Mouse (Mus musculus) cerebellum, adult 18-20 months (tissue): ENCODE data around the gene Slc38a1.

ENCODE experiments used
- DNase-seq, 2 experiments: peaks; one replicate each; pipeline ENCODE4 v3.0.0; 2021

Slc38a1 gene

DNA sequence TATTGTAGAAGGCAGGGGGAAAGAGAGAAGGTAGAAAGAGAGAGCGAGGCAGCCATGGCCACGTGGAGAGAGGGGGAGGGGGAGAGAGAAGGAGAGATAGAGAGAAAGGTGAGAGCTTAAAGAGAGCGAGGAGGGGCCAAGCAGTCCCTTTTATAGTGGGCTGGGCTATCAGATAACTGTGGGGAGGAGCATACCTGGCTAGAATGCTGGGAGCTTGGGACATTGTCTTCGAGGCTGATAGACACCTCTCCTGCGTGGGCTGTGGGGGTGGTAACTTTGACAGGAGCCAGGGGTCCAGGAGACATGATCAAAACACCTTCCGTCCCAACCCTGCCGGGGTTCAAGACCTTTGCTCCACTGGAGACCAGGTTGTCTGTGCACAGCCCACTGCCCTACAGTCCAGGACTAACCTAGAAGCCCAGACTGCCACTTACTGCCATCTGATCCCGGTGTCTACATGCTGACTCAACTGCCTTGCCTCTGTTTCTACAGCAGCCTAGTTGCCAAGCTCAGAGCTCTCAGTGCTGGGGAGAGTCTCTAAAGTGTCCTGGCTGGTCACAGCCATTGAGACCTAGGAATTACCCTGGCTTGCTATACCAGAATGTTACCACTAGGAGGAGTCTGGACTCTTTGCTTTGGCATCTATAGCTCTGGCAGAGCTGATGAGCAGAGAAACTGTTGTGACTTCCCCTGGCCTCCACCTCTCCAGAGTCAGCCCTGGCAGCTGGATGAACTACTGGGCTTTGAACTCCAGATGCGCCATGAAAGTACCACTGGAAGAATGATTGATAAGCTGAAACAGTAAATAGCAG is 90.9 kb downstream of the Slc38a1 start:
- DNase-seq, result peak; percentile 67 to 69

DNA sequence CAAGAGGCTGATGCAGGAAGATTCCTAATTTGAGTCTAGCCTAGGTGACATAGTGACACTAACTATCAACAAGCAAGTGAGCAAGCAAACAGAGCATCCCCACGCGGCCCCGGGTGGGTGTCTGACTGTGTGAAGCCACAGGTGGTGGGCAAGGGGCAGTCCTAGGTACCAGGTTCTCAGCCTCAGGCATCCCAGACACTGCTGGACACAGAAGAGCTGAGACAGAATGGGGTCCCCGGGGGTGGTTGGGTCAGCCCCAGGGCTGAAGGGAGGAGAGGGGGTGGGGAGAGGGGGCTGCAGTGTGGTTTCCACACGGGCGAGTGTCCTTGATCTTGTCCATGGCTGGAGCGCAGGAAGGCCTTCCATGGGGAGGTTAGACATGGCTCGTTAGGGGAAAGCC is 91.6 kb downstream of the Slc38a1 start:
- DNase-seq, result no peak

DNA sequence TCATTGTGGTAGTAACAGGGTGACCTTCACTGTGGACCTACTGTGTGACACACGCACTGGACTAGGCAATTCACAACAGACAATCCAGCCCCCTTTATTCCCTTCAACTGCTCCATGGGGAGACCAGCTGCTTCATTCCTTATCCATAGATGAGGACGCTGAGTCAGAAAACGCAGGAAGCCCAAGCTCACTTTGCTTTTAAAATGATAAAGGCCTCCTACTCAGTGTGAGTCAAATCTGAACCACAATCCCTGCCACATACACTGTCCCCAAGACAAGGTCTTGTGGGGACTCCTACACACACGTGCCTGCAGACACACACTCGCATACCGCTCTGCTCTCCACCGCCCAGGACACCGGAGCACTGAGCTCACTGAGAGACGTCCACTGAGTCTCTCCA is 94.3 kb downstream of the Slc38a1 start:
- no peak for DNase-seq

- DNase-seq, result peak in 1 of 2 experiments; percentile 10
These were observed 95.2 kb downstream of the Slc38a1 start for GRCm38 (mm10) chr15:96547256-96548195.

- peak; percentile 54 to 62 for DNase-seq
These were observed 99.4 kb downstream of the Slc38a1 start for GRCm38 (mm10) chr15:96543181-96543828.

DNA sequence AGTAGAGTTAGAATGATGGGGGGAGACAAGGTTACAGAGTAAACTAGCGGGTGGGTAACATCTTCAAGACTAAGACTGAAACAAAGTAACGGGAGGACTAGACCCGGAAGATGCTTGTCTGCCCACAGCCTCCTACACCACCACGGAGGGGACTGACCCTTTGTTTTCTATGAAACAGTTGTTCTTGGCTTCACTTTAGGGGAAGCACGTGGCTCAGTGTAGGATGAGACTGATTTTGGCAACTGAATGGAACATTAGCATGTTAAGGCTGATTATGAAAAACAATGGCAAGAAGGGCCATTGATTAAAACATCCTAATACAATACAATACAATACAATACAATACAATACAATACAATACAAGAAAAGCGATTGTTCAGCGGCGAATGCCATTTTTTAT is 100.6 kb downstream of the Slc38a1 start:
- no peak for DNase-seq

DNA sequence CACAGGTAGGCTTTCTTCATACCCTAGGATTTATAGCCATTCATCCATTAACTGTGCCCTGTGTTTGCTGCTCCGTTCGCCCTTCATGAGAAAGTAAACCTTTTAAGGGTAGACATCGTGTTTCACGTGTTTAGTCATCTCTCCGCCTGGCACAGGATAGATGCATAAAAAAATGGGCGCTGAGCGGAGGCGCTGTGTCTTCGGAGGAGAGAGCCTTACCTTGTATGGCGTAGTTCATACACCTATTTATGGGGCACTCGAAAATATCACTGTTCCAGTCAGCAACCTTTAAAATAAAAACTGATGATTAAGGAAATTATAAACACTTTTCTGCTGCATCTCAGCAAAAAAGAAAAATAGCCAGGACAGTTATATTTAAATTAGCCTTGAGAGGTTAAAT is 105.4 kb downstream of the Slc38a1 start:
- DNase-seq, result no peak

GRCm38 (mm10) chr15:96536412-96536811 is 106.3 kb downstream of the Slc38a1 start:
- no peak for DNase-seq

DNA sequence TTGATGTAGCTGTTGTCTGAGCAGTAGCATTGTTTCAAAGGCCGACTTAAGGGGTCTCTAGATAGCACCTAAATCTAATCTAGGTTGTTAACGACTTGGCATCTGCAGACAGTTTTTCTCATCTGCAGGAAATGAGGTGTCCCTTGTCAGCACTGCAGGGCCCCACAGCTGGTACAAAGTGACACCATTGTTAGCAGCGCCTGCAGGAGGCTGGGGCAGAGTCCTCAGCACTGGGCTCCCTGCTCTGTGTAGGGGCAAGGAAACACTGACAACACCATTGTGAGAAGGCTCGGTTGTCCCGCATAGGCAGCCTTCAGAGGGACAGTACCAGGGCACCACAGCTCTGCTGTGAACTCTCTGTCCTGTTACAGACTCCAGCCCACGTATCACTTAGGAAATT is 115.0 kb downstream of the Slc38a1 start:
- peak in 1 of 2 experiments; percentile 9 for DNase-seq

DNA sequence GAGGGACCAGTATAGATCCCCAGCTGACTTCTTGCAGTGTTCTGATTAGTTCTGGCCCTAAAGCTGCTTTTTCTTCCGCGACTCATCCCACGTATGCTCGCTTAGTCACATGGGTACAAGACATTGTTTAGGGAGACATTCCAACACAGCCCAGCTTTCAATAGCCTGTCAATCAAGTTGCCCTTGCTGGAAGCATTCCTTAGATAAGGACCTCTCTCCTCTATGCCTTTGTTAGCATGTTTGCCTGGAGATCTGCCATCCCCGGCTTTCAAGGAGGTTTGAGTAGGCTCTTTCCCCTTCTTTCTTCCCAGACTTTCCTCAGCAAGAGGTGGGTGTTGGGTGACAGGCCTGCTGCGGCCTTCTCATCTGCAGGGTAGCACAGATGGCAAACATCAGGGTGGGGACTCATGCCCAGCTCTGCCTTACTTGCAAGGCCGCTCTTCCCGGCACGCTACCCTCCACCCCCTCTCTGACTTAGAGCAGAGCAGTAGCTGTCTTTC is 118.4 kb downstream of the Slc38a1 start:
- no peak for DNase-seq
